Mouse (Mus musculus): ENCODE results near the gene Cers2. TPM values are rescaled to one million over a fixed set of nuclear protein-coding genes. Genes with fewer than 3 reads are reported as not detected.

Gene Cers2
- 204 TPM for polyA plus RNA-seq (2017; shearing (Covaris generic))

DNA sequence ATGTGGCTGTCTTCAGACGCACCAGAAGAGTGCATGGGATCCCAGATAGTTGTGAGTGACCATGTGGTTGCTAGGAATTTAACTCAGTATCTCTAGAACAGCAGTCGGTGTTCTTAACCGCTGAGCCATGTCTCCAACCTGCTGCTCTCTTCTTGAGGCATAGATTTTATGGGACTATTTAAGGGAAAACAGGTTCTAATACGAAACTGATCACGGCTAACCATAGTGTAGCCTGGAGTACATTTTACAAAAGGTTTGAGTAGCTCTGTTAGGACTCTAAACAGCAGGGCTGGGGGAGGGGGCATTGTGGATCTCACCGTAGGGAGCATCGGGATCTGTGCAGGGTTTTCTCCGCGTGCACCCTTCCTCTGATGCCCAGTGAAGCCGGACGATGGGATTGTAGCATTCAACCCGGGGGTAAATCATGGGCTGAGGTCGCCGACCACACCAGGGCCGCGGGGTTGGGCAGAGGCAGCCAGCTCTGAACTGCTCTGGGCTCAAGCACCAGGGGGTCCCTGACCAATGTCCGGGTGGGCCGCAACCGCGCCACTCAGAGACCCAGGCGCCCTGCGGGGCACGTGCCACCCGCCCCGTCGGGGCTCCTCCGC is at the start of gene Cers2:
Gene Cers2, plus strand, starts transcription at position 306 of the 608 bp plus-strand sequence.

GRCm38 (mm10) chr3:95281216-95282126 is 33.1 kb upstream of the Cers2 start, which contains the start of the genes Mindy1 and Prune1:
Gene Mindy1 (plus strand): TSS chr3:95281345.
Gene Prune1 (minus strand): TSS chr3:95282076.

DNA sequence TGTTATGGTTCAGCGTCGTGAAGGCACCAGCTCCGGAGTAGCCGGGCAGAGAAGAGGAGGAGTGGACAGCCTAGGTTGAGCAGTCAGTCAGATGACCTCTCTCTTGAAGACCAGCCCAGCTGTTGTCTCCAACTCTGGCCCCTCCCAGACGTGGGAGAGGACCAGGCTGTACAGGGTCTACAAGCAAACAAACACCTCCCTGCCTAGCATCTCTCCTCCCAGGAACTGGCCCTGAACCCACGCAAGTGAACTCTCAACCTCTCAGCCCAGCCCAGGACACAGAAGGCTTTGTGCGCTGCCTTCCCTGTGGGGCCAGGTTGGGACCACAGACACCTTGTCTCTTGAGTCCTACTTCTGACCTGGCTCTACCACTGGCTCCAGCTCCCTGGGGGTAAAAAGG is 7.5 kb upstream of the Cers2 start, which contains the start of gene Anxa9:
Gene Anxa9, minus strand, starts transcription at position 77 of the 400 bp plus-strand sequence.

DNA sequence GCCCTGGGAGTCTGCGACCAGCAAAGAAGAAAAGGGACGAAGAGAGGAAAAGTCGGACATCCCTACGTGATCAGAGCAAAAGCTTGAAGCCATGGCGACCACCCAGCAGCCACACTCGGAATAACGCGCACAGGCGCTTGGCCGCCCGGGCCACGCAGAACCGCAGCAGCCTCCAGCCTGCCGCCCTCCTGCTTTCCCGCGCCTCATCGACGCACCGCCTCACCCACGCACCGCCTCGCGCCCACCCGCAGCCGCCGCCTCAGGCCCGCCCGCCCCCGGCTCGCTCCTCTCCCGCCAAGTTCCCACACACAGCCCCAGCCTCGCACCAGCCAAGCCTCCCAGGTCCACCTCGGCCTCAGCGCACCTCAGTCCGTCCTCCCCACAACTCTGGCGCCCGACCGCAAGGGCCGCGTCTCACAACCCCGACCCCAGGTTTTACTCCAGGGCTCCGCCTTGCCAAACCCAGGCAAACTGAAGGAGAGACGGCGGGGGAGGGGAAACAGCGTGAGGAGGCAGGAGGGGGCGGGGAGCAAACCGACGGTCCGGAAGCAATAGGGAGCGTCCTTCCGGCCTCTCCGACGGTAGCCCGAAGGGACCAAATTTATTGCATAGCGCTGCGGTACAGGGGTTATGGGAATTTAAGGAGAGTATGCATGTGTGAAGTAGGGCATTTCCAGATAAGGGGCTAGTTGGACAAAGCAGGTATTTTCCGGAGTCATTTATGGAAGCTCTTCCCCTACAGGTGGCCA is 42.3 kb downstream of the Cers2 start, which contains the start of gene Setdb1:
Gene Setdb1, minus strand, starts transcription at position 502 of the 749 bp plus-strand sequence.

Other genes with a start within 250 kb of the Cers2 start
- gene Pip5k1a, start 207.9 kb upstream of the Cers2 start, polyA plus RNA-seq (2017; shearing (Covaris generic)) = 31.1 TPM
- gene Vps72, start 203.8 kb upstream of the Cers2 start, polyA plus RNA-seq (2017; shearing (Covaris generic)) = 82.6 TPM
- 1.4 TPM for gene Tmod4, start 190.3 kb upstream of the Cers2 start, polyA plus RNA-seq (2017; shearing (Covaris generic))
- gene Scnm1, start 180.8 kb upstream of the Cers2 start, polyA plus RNA-seq (2017; shearing (Covaris generic)) = 58.6 TPM
- gene Lysmd1, start 180.7 kb upstream of the Cers2 start, polyA plus RNA-seq (2017; shearing (Covaris generic)) = 29.5 TPM
- 282 TPM for gene Tnfaip8l2, start 172.4 kb upstream of the Cers2 start, polyA plus RNA-seq (2017; shearing (Covaris generic))
- gene Sema6c, start 154.3 kb upstream of the Cers2 start, polyA plus RNA-seq (2017; shearing (Covaris generic)) = 1.2 TPM
- gene Gabpb2, start 96.9 kb upstream of the Cers2 start, polyA plus RNA-seq (2017; shearing (Covaris generic)) = 22.4 TPM
- 307 TPM for gene Cdc42se1, start 86.1 kb upstream of the Cers2 start, polyA plus RNA-seq (2017; shearing (Covaris generic))
- gene Mllt11, start 82.6 kb upstream of the Cers2 start, polyA plus RNA-seq (2017; shearing (Covaris generic)) = 8.7 TPM
- 0.77 TPM for gene Gm128, start 73.2 kb upstream of the Cers2 start, polyA plus RNA-seq (2017; shearing (Covaris generic))
- not detected for gene Bnipl, start 63.6 kb upstream of the Cers2 start, polyA plus RNA-seq (2017; shearing (Covaris generic))
- gene Mindy1, start 33.4 kb upstream of the Cers2 start, polyA plus RNA-seq (2017; shearing (Covaris generic)) = 27.4 TPM
- 8.4 TPM for gene Prune1, start 32.7 kb upstream of the Cers2 start, polyA plus RNA-seq (2017; shearing (Covaris generic))
- gene Anxa9, start 7.6 kb upstream of the Cers2 start, polyA plus RNA-seq (2017; shearing (Covaris generic)) = 2.0 TPM
- gene Setdb1, start 42.4 kb downstream of the Cers2 start, polyA plus RNA-seq (2017; shearing (Covaris generic)) = 20.6 TPM
- not detected for gene 4930558C23Rik, start 88.0 kb downstream of the Cers2 start, polyA plus RNA-seq (2017; shearing (Covaris generic))
- gene Arnt, start 119.6 kb downstream of the Cers2 start, polyA plus RNA-seq (2017; shearing (Covaris generic)) = 57.2 TPM
- not detected for gene Ctsk, start 184.5 kb downstream of the Cers2 start, polyA plus RNA-seq (2017; shearing (Covaris generic))
- gene Ctss, start 212.0 kb downstream of the Cers2 start, polyA plus RNA-seq (2017; shearing (Covaris generic)) = 104 TPM
- gene Hormad1, start 244.9 kb downstream of the Cers2 start, polyA plus RNA-seq (2017; shearing (Covaris generic)) = 0.27 TPM

All from effector memory CD4-positive, alpha-beta T cell, adult 7 months (primary cell).